Mouse (Mus musculus) central nervous system, embryonic 11.5 days (tissue): Measurements from ENCODE around the gene Crhbp. TPM values are rescaled to one million over a fixed set of nuclear protein-coding genes. Genes with fewer than 3 reads are reported as not detected.

Experiments used
- polyA plus RNA-seq: library from polyadenylated mRNA; depleted of rRNA; stranded (reverse); fragments of >200 nt; gene quantifications from 2 replicates; pipeline ENCODE4 v1.2.3, GENCODE M21; 2012; rRNA removed

Crhbp gene
- 0.72 and 0.86 TPM in 2 replicates for polyA plus RNA-seq

DNA sequence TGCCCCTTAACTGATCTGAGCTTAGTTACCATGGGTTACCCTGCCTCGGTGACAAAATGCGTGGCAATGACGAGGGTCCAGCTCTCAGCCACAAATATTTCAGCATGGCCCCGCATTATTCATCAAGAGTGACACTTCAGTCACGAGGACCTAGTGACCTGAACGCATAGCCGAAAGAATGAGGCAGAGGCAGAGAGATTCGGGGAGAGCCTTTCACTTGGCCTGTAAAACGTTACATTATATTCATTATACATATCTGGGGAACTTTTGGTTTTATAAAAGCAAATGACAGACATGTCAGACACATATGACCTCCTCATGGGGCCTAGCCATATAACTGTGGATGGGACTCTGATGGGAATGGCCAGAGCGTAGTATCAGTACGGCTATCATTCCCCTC is at the start of gene Crhbp:
Gene Crhbp, minus strand, starts transcription at position 101 of the 400 bp plus-strand sequence.

DNA sequence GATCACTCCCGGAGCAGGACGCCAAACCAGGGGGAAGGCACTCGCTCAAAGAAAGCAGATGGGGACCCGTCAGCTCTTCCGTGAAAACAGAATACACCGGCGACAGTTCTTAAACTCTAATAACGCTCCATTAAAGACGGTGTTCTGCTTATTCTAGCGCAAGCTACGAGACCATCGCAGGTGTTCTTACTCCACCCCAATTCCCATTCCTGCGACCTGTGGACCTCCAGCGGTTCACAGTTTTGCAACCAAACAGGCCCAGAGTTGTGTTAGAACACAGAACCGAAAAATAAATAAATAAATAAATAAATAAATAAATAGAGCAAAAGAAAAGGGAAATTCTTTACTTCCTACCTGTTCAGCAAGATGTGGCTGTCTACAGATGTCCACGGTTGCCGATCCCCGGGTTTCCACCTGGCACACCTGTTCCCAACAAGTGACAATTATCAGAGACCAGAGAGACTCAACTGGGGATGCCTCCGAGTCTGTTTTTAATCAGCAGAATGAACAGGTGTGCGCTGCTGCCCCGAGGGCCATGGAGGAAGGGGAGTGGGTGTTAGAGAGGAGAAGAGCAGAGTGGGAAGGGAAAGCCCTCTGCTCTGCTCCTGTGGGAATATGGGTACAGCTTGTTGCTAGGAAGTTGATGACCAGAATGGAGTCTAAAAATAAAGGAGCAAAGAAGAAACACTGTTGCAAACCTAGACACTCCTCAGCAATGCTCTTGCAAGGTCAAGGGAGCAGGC is 34.1 kb upstream of the Crhbp start, which contains the start of gene S100z:
Gene S100z, minus strand, starts transcription at position 51 of the 743 bp plus-strand sequence.

Other genes with a start within 250 kb of the Crhbp start
- 1.4 and 2.1 TPM in 2 replicates for gene Pde8b, start 194.6 kb downstream of the Crhbp start, polyA plus RNA-seq
- gene Zbed3, start 121.3 kb downstream of the Crhbp start, polyA plus RNA-seq = 49.1 and 65.3 TPM in 2 replicates
- gene Aggf1, start 69.6 kb downstream of the Crhbp start, polyA plus RNA-seq = 34.6 and 47.8 TPM in 2 replicates
- gene S100z, start 33.8 kb upstream of the Crhbp start, polyA plus RNA-seq = not detected in 2 replicates
- 0.52 TPM in 2 replicates for gene F2rl1, start 80.3 kb upstream of the Crhbp start, polyA plus RNA-seq
- gene F2r, start 173.6 kb upstream of the Crhbp start, polyA plus RNA-seq = 32.5 and 55.0 TPM in 2 replicates